Mouse (Mus musculus): ENCODE results near the gene Vmn1r63.
"Not testable (repeated sequence)": the region's sequence is repeated elsewhere in the genome, so short reads cannot be mapped to it uniquely, and the experiment has no call there.

Gene Vmn1r63

GRCm38 (mm10) chr7:5805345-5805744 lies at the start of gene Vmn1r63:
Gene Vmn1r63, minus strand, starts transcription at chr7:5805445.
- DNase-seq = not testable (repeated sequence)

Data from lung, postnatal 14 days (tissue).